Mouse (Mus musculus): ENCODE results near the gene Serpine1. TPM values are rescaled to one million over a fixed set of nuclear protein-coding genes. Genes with fewer than 3 reads are reported as not detected.
A peak's percentile ranks its signal among the peaks of the same experiment; 100 is the strongest.

Gene Serpine1
- total RNA-seq, 2 experiments from 2014 or later, result 0.80 to 0.96 TPM

DNA sequence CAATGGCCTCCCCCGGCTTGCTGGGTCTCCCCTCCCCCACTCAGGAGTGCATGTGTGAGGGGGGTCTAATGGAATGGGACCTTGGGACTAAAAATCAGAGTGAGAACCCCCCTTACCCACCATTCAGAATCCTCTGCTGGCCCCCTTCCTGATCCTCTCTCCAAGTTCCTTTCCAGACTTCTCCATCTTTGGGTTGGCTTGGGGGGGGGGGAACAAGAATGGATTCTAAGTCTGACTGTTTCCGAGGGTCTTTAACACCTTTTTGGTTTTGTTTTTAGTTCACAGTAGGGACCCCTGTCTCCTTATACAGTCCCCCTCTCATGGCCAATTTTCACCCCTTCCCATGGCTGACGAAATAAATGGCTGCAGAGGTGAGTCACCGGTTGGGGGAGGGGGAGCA, 46.0 kb downstream of the Serpine1 start, which contains the start of gene Vgf:
Gene Vgf, plus strand, starts transcription at position 301 of the 400 bp plus-strand sequence.
- DNase-seq (ENCODE audit: low spot score in 2 of 2), result no peak

DNA sequence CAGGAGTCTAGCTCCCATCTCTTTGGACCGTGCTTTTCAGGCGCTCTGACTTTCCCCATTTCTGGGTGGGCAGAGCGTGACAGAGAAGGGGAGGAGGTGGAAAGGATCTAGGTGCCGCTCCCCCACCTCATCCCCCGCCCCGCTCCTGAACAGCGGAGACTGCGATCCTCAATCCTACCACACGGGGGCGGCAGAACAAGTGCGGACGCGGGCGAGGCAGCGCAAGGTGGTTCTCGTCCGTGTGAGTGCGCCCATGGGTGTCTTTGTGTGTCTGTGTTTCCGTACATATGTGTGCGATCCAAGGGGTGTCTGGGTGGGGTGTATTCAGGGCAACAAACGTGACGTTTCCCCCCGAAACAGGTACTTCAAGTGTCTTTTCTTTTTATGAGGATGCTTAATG, 46.9 kb downstream of the Serpine1 start:
- DNase-seq (ENCODE audit: low spot score in 2 of 2), result peak; percentile 91

DNA sequence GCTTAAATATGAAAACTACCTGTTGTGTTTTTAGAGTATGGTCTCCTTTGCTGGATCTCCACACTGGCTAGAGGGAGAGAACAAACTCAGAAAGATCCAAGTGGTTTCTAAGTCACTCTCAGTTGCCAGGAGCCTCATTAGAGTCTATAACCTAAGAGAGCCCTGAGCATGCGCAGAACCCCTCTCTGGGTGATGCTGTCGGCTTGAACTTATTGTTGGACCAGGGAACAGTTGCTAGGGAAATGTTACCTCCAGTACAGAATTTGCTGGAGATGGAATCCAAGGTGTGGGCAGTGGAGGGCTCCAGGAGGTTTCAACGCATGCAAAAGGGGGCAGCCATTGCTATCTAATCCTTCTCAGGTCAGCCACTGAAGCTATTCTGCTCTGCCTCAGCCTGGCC, 47.8 kb downstream of the Serpine1 start:
- DNase-seq (ENCODE audit: low spot score in 2 of 2), result no peak

DNA sequence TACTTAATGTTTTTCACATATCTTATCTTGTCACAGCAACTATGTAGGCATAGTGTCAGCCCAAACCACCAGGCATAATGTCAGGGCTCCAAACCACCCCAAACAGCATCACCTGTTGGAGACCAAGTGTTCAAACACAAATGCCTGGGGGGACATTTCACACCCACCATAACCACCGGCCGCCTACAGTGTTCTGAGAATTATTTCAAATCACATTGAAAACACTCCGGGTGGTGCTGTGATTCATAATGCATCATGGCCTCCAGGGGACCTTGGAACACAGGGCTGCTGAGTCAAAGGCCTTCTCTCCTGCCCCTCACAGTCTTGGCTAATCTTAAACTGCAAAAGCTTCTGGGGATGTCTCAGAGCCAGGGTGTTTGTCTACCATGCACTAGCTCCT, 56.2 kb downstream of the Serpine1 start:
- DNase-seq (ENCODE audit: low spot score in 2 of 2), result no peak

DNA sequence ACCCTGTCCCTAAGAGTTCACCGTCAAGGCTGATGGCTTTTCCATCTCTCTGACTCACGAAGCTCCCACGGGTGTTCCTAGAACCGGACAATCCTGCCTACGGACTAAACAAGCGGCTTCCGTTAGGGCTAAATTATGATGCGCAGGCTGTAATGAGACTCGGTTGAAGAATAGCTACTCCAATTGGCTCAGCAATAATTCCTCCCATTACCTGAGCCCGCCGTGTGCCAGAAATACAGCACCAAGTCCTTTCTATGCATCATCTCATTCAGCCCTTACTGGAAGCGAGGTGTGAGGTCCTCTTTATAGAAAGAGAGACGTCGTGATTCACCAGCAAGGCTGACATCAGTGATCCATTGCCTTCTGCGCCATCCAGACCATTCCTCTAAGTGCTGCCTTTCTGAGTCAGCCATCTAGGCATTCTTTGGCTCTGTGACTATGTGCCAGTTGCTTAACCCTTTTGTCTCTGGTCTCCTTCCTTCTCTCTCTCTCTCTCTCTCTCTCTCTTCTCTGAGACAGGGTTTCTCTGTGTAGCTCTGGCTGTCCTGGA, 59.6 kb downstream of the Serpine1 start:
- DNase-seq (ENCODE audit: low spot score in 2 of 2), result no peak

Other genes with a start within 250 kb of the Serpine1 start
- 10 to 100 TPM; 19.0 to 20.7 TPM for gene Col26a1, start 189.1 kb downstream of the Serpine1 start, total RNA-seq (2021)
- gene Ift22, start 164.1 kb downstream of the Serpine1 start, total RNA-seq (2021), result 10 to 100 TPM; 68.9 to 70.8 TPM
- 100 to 1,000 TPM; 196 to 209 TPM for gene Fis1, start 119.0 kb downstream of the Serpine1 start, total RNA-seq (2021)
- not detected for gene Cldn15, start 105.7 kb downstream of the Serpine1 start, total RNA-seq (2021)
- gene Plod3, start 85.2 kb downstream of the Serpine1 start, total RNA-seq (2021), result 10 to 100 TPM; 38.5 to 44.0 TPM
- gene Znhit1, start 84.2 kb downstream of the Serpine1 start, total RNA-seq (2021), result 10 to 100 TPM; 78.6 to 84.6 TPM
- 100 to 1,000 TPM; 253 to 268 TPM for gene Vgf, start 45.9 kb downstream of the Serpine1 start, total RNA-seq (2021)
- gene Ap1s1, start 26.1 kb downstream of the Serpine1 start, total RNA-seq (2021), result 100 to 1,000 TPM; 187 to 196 TPM
- gene Trim56, start 43.9 kb upstream of the Serpine1 start, total RNA-seq (2021), result 1 to 10 TPM; 4.8 to 5.2 TPM
- gene Muc3, start 77.1 kb upstream of the Serpine1 start, total RNA-seq (2021), result not detected
- gene Muc3a, start 140.1 kb upstream of the Serpine1 start, total RNA-seq (2021), result 1 to 10 TPM; 3.5 to 5.2 TPM
- gene Ache, start 215.3 kb upstream of the Serpine1 start, total RNA-seq (2021), result 10 to 100 TPM; 93.0 to 97.4 TPM
- gene Ufsp1, start 222.4 kb upstream of the Serpine1 start, total RNA-seq (2021), result 10 to 100 TPM; 20.4 to 21.8 TPM
- gene Srrt, start 235.4 kb upstream of the Serpine1 start, total RNA-seq (2021), result 100 to 1,000 TPM; 188 to 191 TPM
- gene Trip6, start 242.1 kb upstream of the Serpine1 start, total RNA-seq (2021), result 1 to 10 TPM; 6.2 to 7.7 TPM